Mouse (Mus musculus): ENCODE measurements around the gene M1ap.

- TF ChIP-seq CTCF (IDR thresholded peaks at IDR 0.05; ENCODE audit: low read depth), result no peak
- TF ChIP-seq EP300 (IDR thresholded peaks at IDR 0.05; ENCODE audit: low read depth), result no peak
Measured at GRCm38 (mm10) chr6:83070247-83070310, 123.4 kb downstream of the M1ap start, which contains the start of gene Tlx2.
